Mouse (Mus musculus): ENCODE data around the gene Adm2. TPM values are rescaled to one million over a fixed set of nuclear protein-coding genes. Genes with fewer than 3 reads are reported as not detected.

Gene Adm2
- total RNA-seq, 2 experiments from 2014 or later, result not detected

DNA sequence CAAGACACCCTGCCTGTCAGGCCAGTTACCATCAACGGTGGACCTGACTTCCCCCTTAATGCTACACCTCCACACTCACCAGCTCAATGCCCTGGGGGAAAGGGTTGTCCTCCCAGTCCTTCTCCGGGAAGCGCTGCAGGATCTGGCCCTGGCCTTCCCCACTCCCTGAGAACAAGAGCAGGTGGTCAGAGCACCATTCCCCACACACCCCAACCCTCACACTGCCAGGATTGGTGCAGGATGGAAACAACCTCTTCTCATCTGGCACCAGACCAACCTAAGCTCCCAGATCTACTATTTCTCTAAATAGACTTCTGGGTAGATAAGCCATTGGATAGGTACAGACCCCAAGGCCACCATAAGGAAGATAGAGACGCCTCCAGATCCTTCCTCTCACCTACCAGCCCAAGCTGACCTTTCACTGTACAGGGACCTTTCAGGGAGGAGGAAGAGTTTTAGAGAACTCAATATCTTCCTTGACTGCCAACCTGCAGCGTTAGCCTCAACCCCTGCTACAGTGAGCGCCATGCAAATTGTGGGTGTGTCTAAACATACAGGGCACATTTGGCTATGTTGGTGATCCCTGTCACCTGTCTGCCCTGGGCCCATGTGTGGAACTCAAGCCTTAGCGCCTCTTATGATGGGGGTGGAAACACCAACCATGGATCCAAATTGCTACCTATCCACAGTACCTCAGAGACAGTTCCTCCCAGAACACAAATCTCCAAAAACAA lies 13.9 kb upstream of the Adm2 start:
- intact Hi-C loops (cut with DNase I), result no loop called here
- no peak for DNase-seq

DNA sequence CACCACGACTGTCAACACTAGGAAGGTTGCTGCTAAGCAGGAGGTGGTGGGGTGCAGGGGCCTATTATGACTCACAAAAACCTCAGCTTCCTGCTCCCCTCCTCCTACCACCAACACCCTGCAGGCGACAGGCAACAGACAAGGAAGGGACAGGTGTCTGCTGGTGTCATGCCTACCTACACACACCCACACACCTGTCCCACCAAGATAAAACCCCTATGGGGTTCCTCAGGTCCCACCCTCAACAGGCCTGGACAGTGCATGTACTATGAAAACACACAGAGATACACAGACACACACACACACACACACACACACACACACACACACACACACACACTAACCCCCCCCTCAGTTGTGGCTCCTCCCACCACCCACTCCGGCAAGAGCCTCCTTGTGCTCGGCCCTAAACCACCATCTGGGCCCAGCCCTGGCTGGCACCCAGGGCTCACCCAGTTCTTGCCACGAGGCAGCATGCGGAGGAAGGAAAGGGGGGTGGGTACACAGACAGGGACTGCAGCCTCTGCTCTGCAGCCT lies 12.5 kb upstream of the Adm2 start:
- DNase-seq, result no peak
- intact Hi-C loops (cut with DNase I), result no loop called here

DNA sequence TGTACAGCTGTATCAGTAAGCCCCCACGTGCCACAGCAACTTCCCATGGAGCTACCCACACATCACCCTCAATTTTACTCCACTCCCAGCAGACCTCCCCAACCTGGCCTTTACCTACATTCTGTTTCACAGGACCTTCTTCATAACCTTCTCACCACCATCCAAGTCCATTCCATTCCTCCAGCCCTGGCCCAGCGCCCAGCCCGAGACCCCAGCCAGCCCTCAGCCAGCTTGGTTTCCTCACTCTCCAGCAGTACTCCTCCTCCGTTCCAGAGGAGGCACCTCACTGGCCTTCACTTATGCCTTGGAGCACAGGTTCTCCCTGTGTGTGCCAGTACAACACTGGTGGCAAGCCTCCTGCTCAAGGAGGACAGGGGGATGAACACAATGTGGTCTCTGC lies 9.2 kb upstream of the Adm2 start:
- intact Hi-C loops (cut with DNase I), result no loop called here
- no peak for DNase-seq

DNA sequence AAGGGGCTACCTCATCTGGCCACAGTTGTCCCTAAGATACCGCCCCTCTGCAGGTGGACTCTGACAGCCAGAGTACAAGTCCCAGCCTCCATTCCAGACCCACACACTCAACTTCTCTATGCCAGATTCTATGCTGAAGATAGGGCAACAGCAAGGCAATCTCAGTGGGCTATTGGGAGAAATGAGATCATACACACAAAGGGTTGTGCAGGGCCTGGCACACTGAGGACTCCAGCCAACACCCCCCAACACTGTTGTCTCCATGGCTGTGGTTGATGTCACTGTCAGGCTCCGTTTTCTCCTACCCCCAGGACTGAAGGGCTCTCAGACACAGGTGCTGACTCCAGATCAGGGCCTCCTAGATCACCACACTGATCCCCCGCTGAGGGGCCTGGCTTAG lies 8.4 kb upstream of the Adm2 start:
- DNase-seq, result no peak
- intact Hi-C loops (cut with DNase I), result no loop called here

DNA sequence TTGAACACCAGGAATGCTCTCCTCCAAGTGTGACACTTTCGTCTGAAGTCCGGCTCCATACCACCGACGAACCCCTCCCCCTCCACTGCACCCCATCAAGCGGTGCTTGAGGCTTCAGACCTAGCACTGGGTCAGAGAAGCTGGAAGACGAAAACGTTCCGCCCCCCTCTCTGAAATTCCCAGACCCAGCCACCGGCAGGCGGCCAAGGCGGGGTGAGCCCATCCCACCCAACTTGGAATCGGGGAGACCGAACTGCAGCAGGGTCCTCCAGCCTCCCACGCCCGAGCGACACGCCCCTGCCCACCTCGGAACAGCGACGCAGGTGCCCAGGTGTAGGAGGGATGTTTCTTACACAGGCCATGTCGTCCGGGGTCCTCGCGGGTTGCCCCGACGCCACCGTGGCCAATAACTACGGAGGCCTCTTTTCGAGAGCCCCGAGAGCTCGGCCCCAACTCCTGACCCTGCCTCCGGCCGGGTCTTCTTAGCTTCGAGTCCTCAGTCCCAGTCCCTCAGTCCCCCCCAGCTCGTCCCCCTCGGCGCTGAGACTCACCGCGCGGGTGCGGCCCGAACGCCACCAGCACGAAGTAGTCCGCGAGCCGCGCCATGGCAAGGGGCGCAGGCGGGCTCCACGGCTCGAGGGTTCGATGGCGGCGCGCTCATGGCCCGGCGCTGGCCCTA lies 7.9 kb upstream of the Adm2 start:
- intact Hi-C loops (cut with DNase I), result no loop called here
- DNase-seq, result no peak

DNA sequence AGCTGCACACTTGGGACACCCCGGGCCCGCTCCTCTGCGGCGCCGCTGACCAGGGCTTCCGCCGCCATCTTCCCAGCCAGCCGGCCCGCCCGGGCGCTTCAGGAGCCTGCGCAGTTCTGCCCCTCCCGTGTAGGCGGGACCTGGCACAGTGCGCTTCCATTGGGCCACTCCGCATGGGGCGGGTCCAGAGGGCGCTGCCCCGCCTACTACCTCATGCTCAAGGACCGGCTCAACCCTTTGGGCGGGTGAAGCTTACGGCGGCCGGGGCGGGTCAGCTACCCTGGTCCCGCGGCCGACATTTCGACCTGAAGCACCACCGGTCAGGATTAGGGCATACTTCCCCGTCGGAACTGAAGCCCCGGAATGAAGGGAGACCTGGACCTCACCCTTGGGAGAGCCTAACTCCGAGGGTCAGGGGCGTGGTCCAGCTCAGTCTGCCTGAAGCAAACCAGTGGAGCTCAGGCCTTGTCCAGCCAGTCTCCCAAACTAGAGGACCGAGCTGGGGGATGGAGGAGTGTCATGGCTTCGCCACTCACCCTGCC lies 7.3 kb upstream of the Adm2 start, which contains the start of gene Sbf1:
Gene Sbf1, minus strand, starts transcription at position 122 of the 542 bp plus-strand sequence.
- peak; percentile 97 to 99 for DNase-seq
- intact Hi-C loops (cut with DNase I), result no loop called here

DNA sequence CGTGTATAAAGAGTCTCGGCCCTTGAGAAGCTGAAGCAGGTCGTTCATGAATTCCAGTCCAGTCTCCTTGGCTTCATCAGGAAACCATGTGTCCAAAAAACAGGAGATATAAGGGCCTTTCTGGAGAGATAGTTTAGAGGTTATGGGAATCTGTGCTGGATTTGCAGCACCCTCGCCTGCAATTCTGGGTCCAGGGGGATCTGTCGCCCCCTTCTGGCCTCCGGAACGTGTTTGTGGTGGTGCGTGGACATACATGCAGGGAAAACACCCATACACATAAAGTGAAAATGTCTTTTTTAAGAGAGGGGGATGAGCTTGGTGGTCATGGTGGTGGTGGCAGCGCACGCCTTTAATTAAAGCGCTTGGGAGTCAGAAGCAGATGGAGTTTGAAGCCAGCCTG lies 6.4 kb upstream of the Adm2 start:
- DNase-seq, result no peak
- intact Hi-C loops (cut with DNase I), result no loop called here

DNA sequence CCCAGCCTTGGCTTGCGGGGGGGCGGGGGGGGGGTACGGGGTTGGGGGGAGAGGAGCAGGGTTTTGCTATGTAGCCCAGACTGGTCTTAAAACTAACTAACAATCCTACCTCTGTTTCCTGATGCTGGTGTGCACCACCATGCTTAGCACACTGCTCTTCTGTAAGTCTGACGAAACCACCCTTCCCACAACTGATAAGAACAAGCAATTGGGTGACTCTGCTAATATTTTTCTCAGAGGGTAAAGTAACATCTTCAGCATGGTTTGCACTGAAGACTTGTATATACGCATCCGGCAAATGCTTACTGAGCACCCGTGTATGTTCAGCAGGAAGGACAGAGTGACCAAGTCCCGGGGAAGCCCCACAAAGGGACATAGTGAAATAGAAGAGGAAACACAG lies 1.3 kb upstream of the Adm2 start:
- intact Hi-C loops (cut with DNase I), result no loop called here
- no peak for DNase-seq

DNA sequence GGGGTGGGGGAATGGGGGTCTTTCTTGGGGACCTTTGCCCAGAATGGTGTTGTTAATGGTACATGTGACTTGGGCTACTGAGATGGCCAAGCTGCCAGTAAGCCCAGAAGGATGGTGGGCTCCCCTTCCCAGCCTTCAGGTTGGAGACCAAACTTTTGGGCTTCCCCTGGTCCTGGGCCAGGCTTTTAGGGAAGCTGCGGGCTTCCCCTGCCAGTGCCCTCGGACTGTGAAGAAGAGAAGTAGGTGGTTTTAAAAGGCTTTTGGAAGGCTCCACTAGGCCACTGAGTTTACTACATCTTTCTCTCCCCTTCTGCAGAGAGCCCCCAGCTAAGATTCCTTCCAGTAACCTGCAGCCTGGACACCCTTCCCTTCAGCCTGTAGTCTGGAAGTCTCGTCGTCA lies 1.1 kb downstream of the Adm2 start:
- intact Hi-C loops (cut with DNase I), result no loop called here

DNA sequence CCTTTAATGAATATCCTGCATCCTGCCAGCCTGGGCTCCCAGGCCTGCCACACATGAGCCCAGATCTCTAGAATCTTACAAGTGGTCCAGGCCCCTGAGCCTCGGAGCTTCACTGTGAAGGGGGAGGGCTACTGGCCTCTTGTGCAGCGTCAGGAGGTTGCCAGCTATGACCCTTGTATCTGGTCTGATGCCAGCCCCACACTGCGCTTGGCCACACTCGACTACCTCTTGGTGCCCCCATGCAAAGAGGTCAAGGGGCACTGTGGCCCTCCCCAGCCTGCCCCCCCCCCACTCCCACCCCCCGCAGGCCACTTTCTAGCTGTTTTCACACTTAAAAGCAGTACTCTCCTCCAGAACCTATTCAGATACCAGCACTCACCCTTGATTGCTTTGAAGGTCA lies 3.9 kb downstream of the Adm2 start:
- intact Hi-C loops (cut with DNase I), result no loop called here

More for the DNA sequence above, 1.1 kb downstream of the Adm2 start:
- no peak for DNase-seq

DNA sequence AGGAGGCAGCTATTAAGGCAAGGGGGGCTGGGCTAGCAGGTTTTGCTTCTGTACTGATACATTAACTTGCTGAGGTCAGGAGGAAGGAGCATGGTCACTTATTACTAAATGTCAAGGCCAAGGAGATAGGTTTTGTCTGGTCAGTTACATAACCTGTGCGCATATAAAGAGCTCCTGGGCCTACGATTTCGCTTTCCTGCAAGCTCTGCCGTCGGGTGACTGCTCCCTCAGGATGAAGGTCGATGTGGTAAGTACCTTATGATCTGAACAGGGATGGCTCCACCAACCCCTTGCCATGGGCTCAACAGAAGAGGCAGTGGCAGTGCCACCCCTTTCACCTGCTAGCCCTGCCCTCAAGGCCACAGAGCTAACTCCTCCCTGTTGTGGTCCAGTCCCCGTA lies 11.8 kb downstream of the Adm2 start, which contains the start of gene Miox:
Gene Miox, plus strand, starts transcription at position 128 of the 400 bp plus-strand sequence.
- no peak for DNase-seq
- intact Hi-C loops (cut with DNase I), result no loop called here

More for the DNA sequence above, 3.9 kb downstream of the Adm2 start:
- no peak for DNase-seq

DNA sequence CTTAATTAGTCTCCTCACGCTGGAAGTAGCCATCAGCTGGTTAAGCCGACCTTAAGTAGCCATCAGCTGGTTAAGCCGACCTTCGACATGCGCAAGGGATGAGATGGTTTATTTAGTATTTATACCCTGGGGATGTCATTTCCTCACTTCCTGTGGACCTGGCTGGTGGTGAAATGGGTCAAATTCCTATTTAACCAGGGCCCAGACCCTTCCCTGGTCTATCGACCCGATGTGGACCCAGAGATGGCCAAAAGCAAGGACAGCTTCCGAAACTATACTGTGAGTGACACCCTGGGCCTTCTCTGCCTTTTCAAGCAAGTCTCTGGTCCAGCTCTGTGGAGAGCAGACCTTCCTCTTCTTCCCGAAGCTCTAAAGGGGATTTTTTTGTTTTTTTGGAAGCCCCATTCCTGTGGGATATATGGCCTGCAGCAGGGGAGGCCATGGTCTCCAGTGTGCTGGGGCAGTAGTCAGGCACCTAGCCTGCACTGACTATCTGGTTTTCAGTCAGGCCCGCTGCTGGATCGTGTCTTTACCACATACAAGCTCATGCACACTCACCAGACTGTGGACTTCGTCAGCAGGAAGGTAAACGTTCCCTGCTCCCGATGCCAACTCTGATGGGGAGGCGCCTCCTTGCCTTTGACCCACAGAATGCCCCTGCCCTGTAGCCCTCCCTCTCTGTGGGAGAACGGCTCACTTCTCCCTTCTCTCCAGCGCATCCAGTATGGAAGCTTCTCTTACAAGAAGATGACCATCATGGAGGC lies 12.4 kb downstream of the Adm2 start:
- intact Hi-C loops (cut with DNase I), result no loop called here
- no peak for DNase-seq

DNA sequence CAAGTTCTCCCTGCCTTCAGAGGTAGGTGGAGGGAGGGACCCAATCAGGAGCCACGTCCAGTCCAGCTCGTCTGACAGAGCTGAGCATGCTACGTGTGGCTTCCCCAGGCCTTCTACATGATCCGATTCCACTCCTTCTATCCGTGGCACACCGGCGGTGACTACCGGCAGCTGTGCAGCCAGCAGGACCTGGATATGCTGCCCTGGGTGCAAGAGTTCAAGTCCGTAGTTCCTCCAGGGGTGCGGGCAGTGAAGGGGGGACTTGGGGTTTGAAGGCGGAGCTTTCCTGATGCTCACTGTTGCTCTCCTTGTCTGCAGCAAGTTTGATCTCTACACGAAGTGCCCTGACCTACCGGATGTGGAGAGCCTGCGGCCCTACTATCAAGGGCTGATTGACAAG lies 13.9 kb downstream of the Adm2 start:
- no peak for DNase-seq
- intact Hi-C loops (cut with DNase I), result no loop called here

DNA sequence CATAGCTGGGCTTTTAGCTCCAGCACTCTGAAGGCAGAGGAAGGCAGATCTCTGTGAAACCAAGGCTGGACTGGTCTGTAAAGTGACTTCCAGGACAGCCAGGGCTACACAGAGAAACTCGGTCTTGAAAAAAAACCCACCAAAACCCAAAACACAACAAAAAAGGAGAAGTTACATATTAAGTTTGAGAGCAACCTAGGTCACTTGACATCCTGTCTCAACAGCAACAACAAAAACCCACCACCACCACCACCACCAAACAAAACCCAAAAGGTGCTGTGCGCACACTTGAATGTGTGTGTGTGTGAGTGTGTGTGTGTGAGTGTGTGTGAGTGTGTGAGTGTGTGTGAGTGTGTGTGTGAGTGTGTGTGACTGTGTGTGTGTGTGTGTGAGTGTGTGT lies 17.2 kb downstream of the Adm2 start:
- intact Hi-C loops (cut with DNase I), result loop anchor here (10.0 kb wide), 1 partner anchor 195 kb away; no protein-coding TSS in a partner anchor
- no peak for DNase-seq

DNA sequence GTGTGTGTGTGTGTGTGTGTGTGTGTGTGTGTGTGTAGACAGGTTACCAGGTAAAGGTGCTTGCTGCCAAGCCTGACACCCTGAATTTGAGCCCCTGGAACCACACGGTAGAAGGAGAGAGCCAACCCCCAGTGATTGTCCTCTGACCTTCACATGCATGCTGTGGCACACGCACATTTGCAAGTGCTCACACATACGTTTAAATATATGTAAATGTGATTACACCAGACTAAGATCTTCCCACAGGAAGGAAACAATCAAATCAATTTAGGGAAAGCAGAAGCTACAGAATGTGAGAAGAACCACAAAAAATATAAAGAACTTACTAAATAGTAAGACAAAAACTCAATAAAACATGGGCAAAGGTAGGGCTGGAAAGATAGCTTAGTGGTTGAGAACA lies 17.6 kb downstream of the Adm2 start:
- no peak for DNase-seq
- intact Hi-C loops (cut with DNase I), result loop anchor here (10.0 kb wide), 1 partner anchor 195 kb away; no protein-coding TSS in a partner anchor

DNA sequence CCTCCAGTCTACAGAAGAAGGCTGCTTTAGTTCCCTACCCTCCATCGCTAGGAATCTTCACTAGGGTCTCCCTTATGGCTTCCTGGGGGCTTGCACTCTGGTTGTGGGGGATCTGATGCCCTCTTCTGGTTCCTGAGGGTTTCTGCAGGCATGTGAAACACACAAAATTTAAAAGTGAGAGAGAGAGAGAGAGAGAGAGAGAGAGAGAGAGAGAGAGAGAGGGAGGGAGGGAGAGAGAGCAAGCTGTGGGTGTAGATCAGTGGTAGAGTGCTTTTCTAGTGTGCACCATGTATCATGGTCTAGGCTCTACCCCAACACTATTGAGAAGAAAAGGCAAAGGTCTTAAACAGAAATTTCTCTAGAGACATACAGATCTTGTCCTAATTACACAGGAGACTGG lies 19.2 kb downstream of the Adm2 start:
- DNase-seq, result no peak
- intact Hi-C loops (cut with DNase I), result loop anchor here (10.0 kb wide), 1 partner anchor 193 kb away; no protein-coding TSS in a partner anchor

DNA sequence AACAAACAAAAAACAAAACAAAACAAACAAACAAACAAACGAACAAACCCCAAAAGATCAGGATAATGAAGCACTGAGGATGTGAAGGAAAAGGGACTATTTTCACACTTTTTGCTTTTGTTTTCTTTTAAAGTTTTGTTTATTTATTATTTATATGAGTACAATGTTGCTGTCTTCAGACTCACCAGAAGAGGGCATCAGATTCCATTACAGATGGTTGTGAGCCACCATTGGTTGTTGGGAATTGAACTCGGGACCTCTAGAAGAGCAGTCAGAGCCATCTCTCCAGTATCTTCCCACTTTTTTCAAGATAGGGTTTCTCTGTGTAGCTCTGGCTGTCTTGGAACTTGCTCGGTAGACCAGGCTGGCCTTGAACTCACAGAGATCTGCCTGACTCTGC lies 20.8 kb downstream of the Adm2 start:
- intact Hi-C loops (cut with DNase I), result loop anchor here (10.0 kb wide), 1 partner anchor 191 kb away; no protein-coding TSS in a partner anchor

DNA sequence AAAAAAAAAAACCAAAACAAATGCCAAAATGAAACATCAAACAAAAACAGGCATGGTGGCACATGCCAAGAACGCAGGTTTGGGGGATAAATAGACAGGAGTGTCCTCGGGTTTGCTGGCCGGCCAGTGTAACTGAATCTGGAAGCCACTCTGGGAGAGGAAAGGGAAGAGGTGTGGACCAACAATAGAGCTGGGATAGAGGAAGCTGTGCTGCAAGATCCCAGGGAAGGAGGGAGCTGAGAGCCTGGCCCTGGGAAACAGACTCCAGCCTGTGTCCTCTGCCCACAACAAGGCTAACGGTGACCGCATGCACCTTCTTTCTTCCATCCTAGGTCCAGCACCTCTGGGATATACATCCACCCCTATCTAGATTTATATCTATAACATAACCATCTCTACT lies 27.9 kb downstream of the Adm2 start:
- no peak for DNase-seq
- intact Hi-C loops (cut with DNase I), result loop anchor here (5.0 kb wide), 1 partner anchor 223 kb away; the partner anchor contains the start of gene Hdac10

More for the DNA sequence above, 20.8 kb downstream of the Adm2 start:
- no peak for DNase-seq

DNA sequence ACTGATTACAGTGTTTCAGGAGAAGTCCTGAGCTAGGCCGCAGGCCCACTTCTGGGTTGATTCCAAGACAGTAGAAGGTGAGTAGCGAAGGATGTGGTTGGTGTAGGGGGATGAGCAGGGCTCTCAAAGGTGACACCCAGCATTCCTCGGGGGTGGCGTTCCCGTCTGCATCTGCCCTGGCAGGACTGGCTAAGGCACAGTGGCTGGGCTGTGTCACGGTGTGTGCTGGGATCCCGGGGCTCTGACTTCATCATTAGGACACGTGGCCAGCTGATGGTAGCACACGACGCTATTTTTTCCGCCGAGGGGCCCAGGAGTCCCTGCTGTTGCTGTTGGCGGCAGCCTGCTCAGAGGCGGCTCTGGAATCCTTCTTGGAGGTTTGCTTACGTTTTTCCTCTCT lies 28.8 kb downstream of the Adm2 start:
- DNase-seq, result no peak
- intact Hi-C loops (cut with DNase I), result loop anchor here (5.0 kb wide), 1 partner anchor 224 kb away; the partner anchor contains the start of gene Hdac10

DNA sequence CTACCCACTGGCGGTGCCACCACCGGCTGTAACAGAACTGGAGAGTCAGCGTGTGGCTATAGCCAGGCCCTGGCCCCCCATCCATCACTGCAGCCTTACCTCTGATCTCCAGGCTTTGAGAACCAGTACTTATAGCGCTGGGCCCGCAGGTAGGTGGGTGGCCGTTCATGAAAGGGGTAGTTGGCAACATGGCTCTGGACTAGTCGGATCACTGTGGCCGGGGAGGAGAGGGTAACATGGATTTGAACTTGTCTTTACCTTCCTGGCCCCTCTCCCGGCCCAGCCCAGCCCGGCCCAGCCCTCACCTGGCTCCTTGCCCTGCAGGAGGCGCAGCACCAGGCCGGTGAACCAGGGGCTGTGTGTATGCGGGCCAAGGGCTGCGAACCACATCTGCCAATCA lies 29.5 kb downstream of the Adm2 start:
- intact Hi-C loops (cut with DNase I), result loop anchor here (5.0 kb wide), 1 partner anchor 225 kb away; the partner anchor contains the start of gene Hdac10

More for the DNA sequence above, 29.5 kb downstream of the Adm2 start:
- no peak for DNase-seq
